33 mouse cellular contexts compared by ENCODE assay signal in genomic region chr9:123109188-123109587, GRCm38 (mm10). TPM values are rescaled to one million over a fixed set of nuclear protein-coding genes. Genes with fewer than 3 reads are reported as not detected.
DNase-seq lines count a peak whose midpoint lies in the region; ATAC-seq and TF ChIP-seq lines count a peak whose summit lies in the region.
"Had no signal": no experiment of that assay in that cellular context is flagged by ENCODE, and none has a peak within 500 bp of the region (broad histone marks: within the 10 kb centered on the region; RNA-seq: fewer than 3 reads in every experiment).

No protein-coding gene starts in this region.

- H3K9me3 ChIP-seq in liver, embryonic 15.5 days (replicated peaks), result no peaks in the 10 kb centered on the region
- H3K9me3 ChIP-seq in liver, embryonic 12.5 days (replicated peaks), result no peaks in the 10 kb centered on the region
- H3K9me3 ChIP-seq: forebrain, embryonic 10.5 days; forebrain, embryonic 15.5 days; heart, embryonic 13.5 days; hindbrain, embryonic 15.5 days; kidney, embryonic 15.5 days; limb, embryonic 13.5 days; lung, embryonic 15.5 days; midbrain, embryonic 13.5 days; neural tube, embryonic 13.5 days had no signal

- no peak for TF ChIP-seq CTCF in bone marrow, adult 2 months (IDR thresholded peaks at IDR 0.05; ENCODE audit: control insufficient read depth, insufficient read depth, low read length)

- 72% methylated on average over 7 of the region's 7 CpGs for WGBS in liver, embryonic 15.5 days (ENCODE audit: insufficient replicate concordance)
- 77% methylated on average over 7 of the region's 7 CpGs for WGBS in liver, embryonic 12.5 days (ENCODE audit: insufficient replicate concordance)
- 57% methylated on average over 7 of the region's 7 CpGs for WGBS in bone marrow, adult 2 months

- H3K4me2 ChIP-seq in liver, embryonic 15.5 days, result no peak overlapping the region
- no peak overlapping the region for H3K4me2 ChIP-seq in liver, embryonic 12.5 days
- H3K4me2 ChIP-seq: forebrain, embryonic 15.5 days; heart, embryonic 13.5 days; hindbrain, embryonic 15.5 days; kidney, embryonic 15.5 days; limb, embryonic 13.5 days; lung, embryonic 15.5 days; midbrain, embryonic 13.5 days; neural tube, embryonic 13.5 days had no signal

- H3K4me1 ChIP-seq in liver, embryonic 15.5 days (replicated peaks), result peaks cover 42% of the 10 kb centered on the region
- peaks cover 46% of the 10 kb centered on the region for H3K4me1 ChIP-seq in liver, embryonic 12.5 days
- H3K4me1 ChIP-seq in bone marrow, adult 2 months (ENCODE audit: control insufficient read depth, insufficient read depth, low read length), result peaks cover 2% of the 10 kb centered on the region; the same call in 1 of the 2 replicates

- 0 out of 2 replicates have a peak overlapping the region, but pooled peaks have one; percentile 2 for H3K27ac ChIP-seq in liver, embryonic 15.5 days (replicated peaks)
- no peak overlapping the region for H3K27ac ChIP-seq in liver, embryonic 12.5 days
- H3K27ac ChIP-seq in bone marrow, adult 2 months (ENCODE audit: control insufficient read depth, insufficient read depth, low read depth, low read length, poor library complexity), result peak overlapping the region; percentile 45; the same call in 1 of the 2 replicates
- H3K27ac ChIP-seq: forebrain, embryonic 10.5 days; forebrain, embryonic 15.5 days; heart, embryonic 13.5 days; hindbrain, embryonic 15.5 days; kidney, embryonic 15.5 days; layer of hippocampus, adult 2 months; left cerebral cortex, adult 2 months; limb, embryonic 13.5 days; lung, embryonic 15.5 days; midbrain, embryonic 13.5 days; neural tube, embryonic 13.5 days had no signal

- H3K36me3 ChIP-seq in liver, embryonic 15.5 days (replicated peaks), result peaks cover 18% of the 10 kb centered on the region
- H3K36me3 ChIP-seq in liver, embryonic 12.5 days, result peaks cover 38% of the 10 kb centered on the region
- H3K36me3 ChIP-seq: forebrain, embryonic 15.5 days; hindbrain, embryonic 15.5 days had no signal

- DNase-seq in 416B (ENCODE audit: low read depth), result peak; percentile 47
- DNase-seq in lung, postnatal 36 days, result peak; percentile 50
- DNase-seq: adrenal gland, adult 2 months; B cell, adult 2 months; cerebellum, adult 8-10 months; cerebellum, postnatal 25 days; gastrocnemius, postnatal 10 days; heart, postnatal 10 days; kidney, adult 18-20 months; kidney, postnatal 25 days; right cerebral cortex, postnatal 4 days; thymus, adult 18-20 months; thymus, postnatal 36 days had no signal

- TF ChIP-seq POLR2A in bone marrow, adult 2 months (IDR thresholded peaks at IDR 0.05; ENCODE audit: borderline replicate concordance, control insufficient read depth, low read depth, low read length), result no peak

- no peak for ATAC-seq in liver, embryonic 15.5 days (ENCODE audit: insufficient read depth)
- ATAC-seq in liver, embryonic 12.5 days, result no peak
- ATAC-seq in erythroblast, adult 5-6 weeks (replicated peaks; ENCODE audit: low FRiP score, poor library complexity, severe bottlenecking), result no peak
- no peak for ATAC-seq in megakaryocyte, adult 5-6 weeks (ENCODE audit: poor library complexity, severe bottlenecking)
- ATAC-seq: forebrain, embryonic 15.5 days; midbrain, embryonic 13.5 days had no signal

- no peak overlapping the region for H3K4me3 ChIP-seq in liver, embryonic 15.5 days (replicated peaks)
- H3K4me3 ChIP-seq in liver, embryonic 12.5 days, result no peak overlapping the region
- no peak overlapping the region for H3K4me3 ChIP-seq in bone marrow, adult 2 months (replicated peaks; ENCODE audit: control insufficient read depth, low read depth, low read length)
- H3K4me3 ChIP-seq: forebrain, embryonic 10.5 days; forebrain, embryonic 15.5 days; heart, embryonic 13.5 days; hindbrain, embryonic 15.5 days; kidney, embryonic 15.5 days; layer of hippocampus, adult 2 months; left cerebral cortex, adult 2 months; limb, embryonic 13.5 days; lung, embryonic 15.5 days; midbrain, embryonic 13.5 days; neural tube, embryonic 13.5 days had no signal

- H3K27me3 ChIP-seq in liver, embryonic 15.5 days, result no peaks in the 10 kb centered on the region
- H3K27me3 ChIP-seq in liver, embryonic 12.5 days (replicated peaks), result no peaks in the 10 kb centered on the region
- H3K27me3 ChIP-seq: forebrain, embryonic 15.5 days; heart, embryonic 13.5 days; hindbrain, embryonic 15.5 days; kidney, embryonic 15.5 days; limb, embryonic 13.5 days; lung, embryonic 15.5 days; midbrain, embryonic 13.5 days; neural tube, embryonic 13.5 days had no signal

- no peak overlapping the region for H3K9ac ChIP-seq in liver, embryonic 15.5 days
- no peak overlapping the region for H3K9ac ChIP-seq in liver, embryonic 12.5 days
- H3K9ac ChIP-seq: forebrain, embryonic 15.5 days; heart, embryonic 13.5 days; hindbrain, embryonic 15.5 days; kidney, embryonic 15.5 days; limb, embryonic 13.5 days; lung, embryonic 15.5 days; midbrain, embryonic 13.5 days; neural tube, embryonic 13.5 days had no signal

RNA-seq across cellular contexts. Expression of gene Zdhhc3, which starts 3.8 kb away (rescaled TPM):
- polyA plus RNA-seq in liver, embryonic 15.5 days (2015; fragmentation: Nextera tagmentation; extraction: Ambion mirVana), result 30.7 and 31.7 TPM in 2 replicates
- polyA plus RNA-seq in liver, embryonic 12.5 days (2016; fragmentation: Nextera tagmentation; extraction: Ambion mirVana), result 51.2 and 52.1 TPM in 2 replicates
- polyA plus RNA-seq in bone marrow, adult 2 months (2011; ENCODE audit: insufficient read depth, insufficient read length, low replicate concordance, missing spikeins), result 19.1 and 36.1 TPM in 2 replicates
- total RNA-seq in erythroblast, adult 5-6 weeks (2015; ENCODE audit: low replicate concordance), result 11.7 and 24.9 TPM in 2 replicates
- 8.4 and 15.1 TPM in 2 replicates for total RNA-seq in erythroblast, adult 5-6 weeks (2017; ENCODE audit: low replicate concordance)
- 32.6 and 45.7 TPM in 2 replicates for total RNA-seq in megakaryocyte, adult 5-6 weeks (2015)
- total RNA-seq in megakaryocyte, adult 5-6 weeks (2017), result 33.0 and 39.0 TPM in 2 replicates

RNA-seq across cellular contexts. Expression of gene Exosc7, which starts 3.8 kb away (rescaled TPM):
- polyA plus RNA-seq in liver, embryonic 15.5 days (2015; fragmentation: Nextera tagmentation; extraction: Ambion mirVana), result 70.3 and 73.1 TPM in 2 replicates
- polyA plus RNA-seq in liver, embryonic 12.5 days (2016; fragmentation: Nextera tagmentation; extraction: Ambion mirVana), result 116 and 123 TPM in 2 replicates
- 29.5 and 44.4 TPM in 2 replicates for polyA plus RNA-seq in bone marrow, adult 2 months (2011; ENCODE audit: insufficient read depth, insufficient read length, low replicate concordance, missing spikeins)
- 6.5 and 12.3 TPM in 2 replicates for total RNA-seq in erythroblast, adult 5-6 weeks (2015; ENCODE audit: low replicate concordance)
- total RNA-seq in erythroblast, adult 5-6 weeks (2017; ENCODE audit: low replicate concordance), result 12.9 and 24.5 TPM in 2 replicates
- total RNA-seq in megakaryocyte, adult 5-6 weeks (2015), result 38.2 and 44.3 TPM in 2 replicates
- 39.0 and 40.2 TPM in 2 replicates for total RNA-seq in megakaryocyte, adult 5-6 weeks (2017)

RNA-seq across cellular contexts. Expression of gene Clec3b, which starts 41.6 kb away (rescaled TPM):
- 0.12 TPM in 1 of 2 replicates, not detected in the other for polyA plus RNA-seq in liver, embryonic 15.5 days (2015; fragmentation: Nextera tagmentation; extraction: Ambion mirVana)
- polyA plus RNA-seq in liver, embryonic 12.5 days (2016; fragmentation: Nextera tagmentation; extraction: Ambion mirVana), result not detected in 2 replicates
- polyA plus RNA-seq in bone marrow, adult 2 months (2011; ENCODE audit: insufficient read depth, insufficient read length, low replicate concordance, missing spikeins), result 2.0 and 3.1 TPM in 2 replicates
- not detected in 2 replicates for total RNA-seq in erythroblast, adult 5-6 weeks (2015; ENCODE audit: low replicate concordance)
- not detected in 2 replicates for total RNA-seq in erythroblast, adult 5-6 weeks (2017; ENCODE audit: low replicate concordance)
- not detected in 2 replicates for total RNA-seq in megakaryocyte, adult 5-6 weeks (2015)
- not detected in 2 replicates for total RNA-seq in megakaryocyte, adult 5-6 weeks (2017)
- total RNA-seq: hematopoietic stem cell, adult 5-6 weeks; megakaryocyte-erythroid progenitor cell, adult 5-6 weeks had no signal
- polyA plus RNA-seq: embryonic facial prominence, embryonic 11.5 days; forebrain, embryonic 10.5 days; intestine, embryonic 14.5 days; midbrain, embryonic 13.5 days had no signal
